Mouse (Mus musculus) gastrocnemius, adult 18-20 months (tissue): ENCODE measurements around the gene Ssxb5. TPM values are rescaled to one million over a fixed set of nuclear protein-coding genes. Genes with fewer than 3 reads are reported as not detected.
"Not testable (repeated sequence)": the region's sequence is repeated elsewhere in the genome, so short reads cannot be mapped to it uniquely, and the experiment has no call there.

Experiments used
- DNase-seq: peaks from one replicate; pipeline ENCODE4 v3.0.0; 2021; ENCODE audit warnings: low spot score
- long read RNA-seq, 2 experiments: library from polyadenylated mRNA; stranded (forward); transcript quantifications; one replicate each; pipeline ENCODE4 v2.0.0; 2021
- total RNA-seq, 2 experiments: library from RNA; stranded (reverse); gene quantifications; 2 replicates each; pipeline ENCODE4 v1.2.3; 2021

Ssxb5 gene
- total RNA-seq = not detected
- long read RNA-seq, experiment 1 = 0 reads
- long read RNA-seq, experiment 2 = 0 reads

- DNase-seq = not testable (repeated sequence)
These were observed at the start of gene Ssxb5 for GRCm38 (mm10) chrX:8803391-8803790. Gene Ssxb5 (plus strand): TSS chrX:8803691.

GRCm38 (mm10) chrX:8832043-8832442 lies 28.6 kb downstream of the Ssxb5 start:
- DNase-seq = peak; percentile 9

GRCm38 (mm10) chrX:8843694-8844093 lies 40.2 kb downstream of the Ssxb5 start, which contains the start of gene Gm6592:
Gene Gm6592 (plus strand): TSS chrX:8843994.
- no peak for DNase-seq

- no peak for DNase-seq
These were observed 49.0 kb downstream of the Ssxb5 start for GRCm38 (mm10) chrX:8852486-8852885.

Other genes with a start within 250 kb of the Ssxb5 start
- gene Ssxb3, start 211.9 kb upstream of the Ssxb5 start, total RNA-seq = not detected
- not detected for gene Ssxb8, start 112.8 kb upstream of the Ssxb5 start, total RNA-seq
- gene Ssx9, start 55.3 kb upstream of the Ssxb5 start, total RNA-seq = not detected
- not detected for gene Gm6592, start 40.3 kb downstream of the Ssxb5 start, total RNA-seq
- not detected for gene Gm5751, start 70.6 kb downstream of the Ssxb5 start, total RNA-seq
- gene B630019K06Rik, start 88.7 kb downstream of the Ssxb5 start, total RNA-seq = under 1 TPM; 0.23 to 0.28 TPM
- gene Fthl17b, start 159.3 kb downstream of the Ssxb5 start, total RNA-seq = not detected
- gene Fthl17c, start 172.9 kb downstream of the Ssxb5 start, total RNA-seq = not detected
- gene Fthl17d, start 183.1 kb downstream of the Ssxb5 start, total RNA-seq = not detected
- not detected for gene Fthl17e, start 229.8 kb downstream of the Ssxb5 start, total RNA-seq